Mouse (Mus musculus) liver, embryonic 15.5 days (tissue): ENCODE data around the gene Ccr6. TPM values are rescaled to one million over a fixed set of nuclear protein-coding genes. Genes with fewer than 3 reads are reported as not detected.

ENCODE experiments used
- ATAC-seq: fragments of 200-750 bp; cut with Nextera tagmentation; 2 replicates; pipeline ENCODE4 v1.8.0; 2017; ENCODE audit warnings: moderate number of reproducible peaks, mild to moderate bottlenecking, moderate library complexity; ENCODE audit not compliant: insufficient read depth
- H3K27ac ChIP-seq: fragments of 300-500 bp; sonication (generic); replicated peaks from 2 replicates; pipeline ENCODE4 v1.5.1; 2015; ENCODE audit warnings: mild to moderate bottlenecking, inconsistent platforms
- H3K27me3 ChIP-seq: fragments of 300-500 bp; sonication (generic); 2 replicates; pipeline ENCODE4 v1.6.1; 2015; ENCODE audit warnings: mild to moderate bottlenecking, inconsistent platforms
- H3K36me3 ChIP-seq: fragments of 300-500 bp; sonication (generic); replicated peaks from 2 replicates; pipeline ENCODE4 v1.6.1; 2015; ENCODE audit warnings: moderate library complexity, mild to moderate bottlenecking, inconsistent platforms
- H3K4me1 ChIP-seq: fragments of 300-500 bp; sonication (generic); replicated peaks from 2 replicates; pipeline ENCODE4 v1.6.1; 2015; ENCODE audit warnings: inconsistent platforms
- H3K4me2 ChIP-seq: fragments of 300-500 bp; sonication (generic); 2 replicates; pipeline ENCODE4 v1.6.1; 2015; ENCODE audit warnings: moderate library complexity, mild to moderate bottlenecking, inconsistent platforms
- H3K4me3 ChIP-seq: fragments of 300-500 bp; sonication (generic); replicated peaks from 2 replicates; pipeline ENCODE4 v1.5.1; 2015; ENCODE audit warnings: mild to moderate bottlenecking, inconsistent platforms
- H3K9ac ChIP-seq: fragments of 300-500 bp; sonication (generic); 2 replicates; pipeline ENCODE4 v1.6.1; 2015; ENCODE audit warnings: moderate library complexity, mild to moderate bottlenecking, inconsistent platforms
- H3K9me3 ChIP-seq: fragments of 300-500 bp; sonication (generic); replicated peaks from 2 replicates; pipeline ENCODE4 v1.6.1; 2016; ENCODE audit warnings: inconsistent platforms
- WGBS: fragments of 180-500 bp; shearing (Covaris S2); methylation state at CpG from one replicate; pipeline ENCODE4 v1.1.7; 2015; ENCODE audit warnings: mixed read lengths; ENCODE audit not compliant: insufficient replicate concordance; 5-methylcytosine and 5-hydroxymethylcytosine counted together
- polyA plus RNA-seq: library from polyadenylated mRNA; unstranded; fragments of >200 nt; fragmentation: Nextera tagmentation; extraction: Ambion mirVana; gene quantifications from 2 replicates; pipeline ENCODE4 v1.2.1, GENCODE M21; 2015

The Ccr6 gene
- polyA plus RNA-seq, 1 experiment from 2014 or later = not detected

DNA sequence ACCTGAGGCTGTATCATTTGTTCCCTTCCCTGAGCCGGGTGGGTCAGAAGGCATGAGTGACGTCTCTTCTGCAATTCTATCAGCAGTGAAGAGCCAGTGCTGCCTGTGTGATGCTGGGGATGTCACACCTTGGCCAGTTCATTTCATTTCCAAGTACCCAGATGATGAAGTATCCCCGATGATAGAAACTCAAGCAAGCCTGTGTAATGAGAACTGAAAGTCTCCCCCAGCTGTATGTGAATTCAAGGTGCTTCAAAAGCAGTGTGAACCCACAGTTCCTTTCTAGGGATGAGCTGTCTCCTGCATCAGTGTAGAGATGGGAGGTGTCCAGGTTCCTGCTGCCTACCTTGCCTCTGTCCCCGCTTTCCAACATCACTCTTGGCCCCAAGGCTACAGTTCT lies 1.3 kb upstream of the Ccr6 start:
- H3K9me3 ChIP-seq = no peaks in the 10 kb centered on the region
- no peaks in the 10 kb centered on the region for H3K36me3 ChIP-seq
- no peaks in the 10 kb centered on the region for H3K27me3 ChIP-seq
- ATAC-seq = no peak
- H3K9ac ChIP-seq = no peak overlapping the region
- 50% methylated on average over 4 of the region's 4 CpGs for WGBS
- no peak overlapping the region for H3K4me2 ChIP-seq
- no peak overlapping the region for H3K4me3 ChIP-seq
- no peak overlapping the region for H3K27ac ChIP-seq
- no peaks in the 10 kb centered on the region for H3K4me1 ChIP-seq

- no peaks in the 10 kb centered on the region for H3K36me3 ChIP-seq
- no peak overlapping the region for H3K4me2 ChIP-seq
- H3K4me1 ChIP-seq = no peaks in the 10 kb centered on the region
- H3K27me3 ChIP-seq = no peaks in the 10 kb centered on the region
- WGBS = 48% methylated on average over 15 of the region's 15 CpGs
- H3K9me3 ChIP-seq = no peaks in the 10 kb centered on the region
- H3K4me3 ChIP-seq = no peak overlapping the region
- no peak overlapping the region for H3K9ac ChIP-seq
- ATAC-seq = no peak
- H3K27ac ChIP-seq = no peak overlapping the region
Observed at GRCm38 (mm10) chr17:8238012-8238710, 2.3 kb downstream of the Ccr6 start.

DNA sequence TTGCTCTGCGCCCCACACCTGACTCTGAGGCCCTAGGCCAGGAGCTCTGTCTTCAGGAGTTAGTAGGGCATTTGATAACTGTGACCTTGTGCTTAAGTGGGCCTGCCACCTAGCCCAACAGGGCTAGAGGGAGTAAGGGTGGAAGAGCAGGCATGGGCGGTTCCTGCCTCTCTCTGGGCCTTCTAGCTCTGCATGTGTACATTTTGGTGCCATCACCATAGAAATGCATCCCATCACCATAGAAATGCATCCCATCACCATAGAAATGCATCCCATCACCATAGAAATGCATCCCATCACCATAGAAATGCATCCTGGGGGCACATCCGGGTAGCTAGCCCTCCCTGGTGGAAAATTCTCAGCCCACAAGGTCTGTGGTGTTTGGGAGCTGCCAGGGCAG lies 3.7 kb downstream of the Ccr6 start:
- no peak for ATAC-seq
- Histone ChIP-seq H3K9ac (no peak overlapping the region), H3K36me3 (no peaks in the 10 kb centered on the region), H3K4me3 (no peak overlapping the region), H3K9me3 (no peaks in the 10 kb centered on the region), H3K27me3 (no peaks in the 10 kb centered on the region), H3K27ac (no peak overlapping the region), H3K4me1 (no peaks in the 10 kb centered on the region), H3K4me2 (no peak overlapping the region)
- 50% methylated on average over 3 of the region's 3 CpGs for WGBS

DNA sequence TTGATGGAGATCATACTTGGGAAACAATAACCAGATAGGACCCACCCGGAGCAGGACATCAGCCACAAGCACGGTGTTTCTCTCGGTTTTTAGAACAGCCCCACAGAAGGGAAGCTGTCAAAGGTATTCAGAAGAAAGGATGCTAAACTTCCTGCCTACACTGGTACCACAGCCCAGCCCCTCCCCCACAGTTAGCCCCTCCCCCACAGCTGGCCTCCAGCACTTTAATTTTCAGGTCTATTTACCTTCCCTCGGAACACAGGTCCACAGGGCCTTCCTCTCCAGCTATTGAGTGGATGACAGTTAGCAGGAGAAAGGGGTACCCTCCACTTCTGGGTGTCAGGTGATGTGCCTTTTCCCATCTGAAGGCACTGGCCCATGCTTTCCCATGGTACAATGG lies 4.7 kb downstream of the Ccr6 start:
- Histone ChIP-seq H3K9ac (no peak overlapping the region), H3K4me3 (no peak overlapping the region), H3K9me3 (no peaks in the 10 kb centered on the region), H3K36me3 (no peaks in the 10 kb centered on the region), H3K4me2 (no peak overlapping the region), H3K4me1 (no peaks in the 10 kb centered on the region), H3K27me3 (no peaks in the 10 kb centered on the region), H3K27ac (no peak overlapping the region)
- WGBS = 43% methylated on average over 4 of the region's 4 CpGs
- ATAC-seq = no peak

DNA sequence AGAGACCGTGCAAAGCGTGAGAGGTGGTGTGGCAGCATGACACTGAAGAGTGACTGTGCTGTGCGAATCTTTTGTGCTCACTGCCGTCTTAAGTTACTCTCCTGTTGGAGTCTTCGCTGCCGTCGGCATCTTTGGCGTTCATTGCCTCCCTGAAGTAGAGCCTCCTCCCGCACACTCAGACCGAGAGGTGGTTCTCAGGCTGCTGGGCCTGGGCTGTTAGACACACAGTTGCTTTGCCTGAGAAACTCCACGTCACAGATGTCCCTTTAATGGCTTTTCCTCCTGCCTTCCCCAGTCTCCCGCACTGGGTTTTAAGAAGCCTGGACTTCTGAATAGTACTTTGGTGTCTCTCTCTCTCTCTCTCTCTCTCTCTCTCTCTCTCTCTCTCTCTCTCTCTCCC lies 5.8 kb downstream of the Ccr6 start:
- no peak overlapping the region for H3K27ac ChIP-seq
- no peaks in the 10 kb centered on the region for H3K4me1 ChIP-seq
- no peaks in the 10 kb centered on the region for H3K27me3 ChIP-seq
- H3K4me3 ChIP-seq = no peak overlapping the region
- H3K9me3 ChIP-seq = no peaks in the 10 kb centered on the region
- ATAC-seq = no peak
- H3K9ac ChIP-seq = no peak overlapping the region
- WGBS = 68% methylated on average over 12 of the region's 12 CpGs
- no peak overlapping the region for H3K4me2 ChIP-seq
- H3K36me3 ChIP-seq = no peaks in the 10 kb centered on the region

- Histone ChIP-seq H3K36me3 (no peaks in the 10 kb centered on the region), H3K4me2 (no peak overlapping the region), H3K4me3 (no peak overlapping the region), H3K9me3 (no peaks in the 10 kb centered on the region), H3K9ac (no peak overlapping the region), H3K27ac (no peak overlapping the region), H3K4me1 (no peaks in the 10 kb centered on the region), H3K27me3 (no peaks in the 10 kb centered on the region)
- 61% methylated on average over 11 of the region's 11 CpGs for WGBS
- no peak for ATAC-seq
Observed at GRCm38 (mm10) chr17:8242186-8242585, 6.3 kb downstream of the Ccr6 start.

DNA sequence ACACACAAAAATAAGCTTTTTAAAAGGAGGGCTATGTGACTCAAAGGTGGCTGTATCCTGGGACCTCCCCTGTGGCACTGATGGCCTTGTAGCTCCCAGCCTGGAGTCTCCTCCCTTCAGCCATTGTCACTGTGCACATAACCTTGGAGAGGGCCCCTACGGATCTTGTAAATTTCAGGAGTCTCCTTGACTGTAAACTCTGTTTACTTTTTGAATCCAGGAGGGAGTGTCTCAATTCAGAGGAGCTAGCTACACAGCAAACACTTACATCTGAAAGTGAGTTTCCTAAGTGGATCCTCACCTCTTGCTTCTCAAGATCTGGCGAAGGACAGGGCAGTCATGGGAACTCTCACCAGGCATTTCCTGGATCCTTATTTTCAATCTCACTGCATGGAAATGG lies 8.3 kb downstream of the Ccr6 start:
- Histone ChIP-seq H3K4me3 (no peak overlapping the region), H3K9ac (no peak overlapping the region), H3K4me1 (no peaks in the 10 kb centered on the region), H3K27me3 (no peaks in the 10 kb centered on the region), H3K9me3 (no peaks in the 10 kb centered on the region), H3K36me3 (no peaks in the 10 kb centered on the region), H3K27ac (no peak overlapping the region), H3K4me2 (no peak overlapping the region)
- 60% methylated on average over 2 of the region's 2 CpGs for WGBS
- no peak for ATAC-seq

DNA sequence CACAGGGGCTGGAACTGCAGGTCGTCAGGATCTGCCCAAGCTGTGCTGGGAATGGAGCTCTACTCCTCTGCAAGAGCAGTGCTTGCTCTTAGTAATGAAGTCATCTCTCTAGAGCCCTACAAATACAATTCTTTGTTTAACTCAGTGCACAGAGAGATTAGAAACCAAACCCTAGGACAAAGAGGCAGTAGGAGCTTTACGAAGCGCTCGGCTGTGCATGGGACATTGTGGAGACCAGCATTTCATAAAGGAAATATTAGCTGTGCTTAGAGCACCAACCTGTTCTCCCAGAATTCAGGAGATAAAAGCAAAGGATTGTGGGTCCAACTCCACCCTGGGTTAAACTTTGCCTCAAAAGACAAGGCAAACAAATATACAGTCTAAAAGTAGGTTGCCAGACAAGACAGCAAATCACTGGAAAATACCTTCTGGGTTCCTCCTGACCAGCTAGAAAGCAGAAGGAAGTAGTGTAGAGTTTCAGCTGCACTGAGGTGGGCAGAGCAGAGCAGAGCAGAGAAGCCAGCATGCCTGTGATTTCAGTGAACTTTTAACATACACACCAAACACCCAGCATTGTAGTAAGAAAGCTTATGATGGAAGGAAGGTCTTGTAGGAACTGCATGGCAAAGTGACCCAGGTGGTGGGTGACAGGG lies 10.4 kb downstream of the Ccr6 start:
- Histone ChIP-seq H3K27me3 (no peaks in the 10 kb centered on the region; the same call in 1 of the 2 replicates), H3K4me2 (no peak overlapping the region), H3K4me3 (no peak overlapping the region), H3K4me1 (no peaks in the 10 kb centered on the region), H3K9me3 (no peaks in the 10 kb centered on the region), H3K36me3 (no peaks in the 10 kb centered on the region), H3K27ac (no peak overlapping the region), H3K9ac (no peak overlapping the region)
- WGBS = 66% methylated on average over 4 of the region's 4 CpGs
- ATAC-seq = no peak

DNA sequence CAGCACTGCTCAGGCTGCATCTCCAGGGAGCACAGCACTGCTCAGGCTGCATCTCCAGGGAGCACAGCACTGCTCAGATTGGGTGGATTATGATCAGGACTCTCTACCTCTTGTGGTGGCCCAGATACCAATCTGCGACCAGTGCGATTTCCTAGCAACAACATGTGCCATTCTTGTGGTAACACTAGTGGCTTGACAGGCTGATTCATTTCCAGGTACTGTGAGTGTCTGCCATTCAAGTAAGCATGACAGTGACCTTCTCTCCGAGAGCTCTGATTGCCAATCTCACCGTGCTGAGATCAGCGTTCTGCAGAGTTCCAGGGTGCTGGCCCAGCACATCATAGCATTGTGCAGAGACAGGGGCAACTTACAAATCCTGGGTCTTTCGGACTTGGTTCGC lies 15.9 kb downstream of the Ccr6 start:
- WGBS = 73% methylated on average over 7 of the region's 7 CpGs
- ATAC-seq = no peak
- Histone ChIP-seq H3K4me1 (no peaks in the 10 kb centered on the region), H3K36me3 (no peaks in the 10 kb centered on the region), H3K9me3 (no peaks in the 10 kb centered on the region), H3K9ac (no peak overlapping the region), H3K4me2 (no peak overlapping the region), H3K27ac (no peak overlapping the region), H3K27me3 (no peaks in the 10 kb centered on the region; the same call in 1 of the 2 replicates), H3K4me3 (no peak overlapping the region)

GRCm38 (mm10) chr17:8254268-8254667 lies 18.4 kb downstream of the Ccr6 start:
- no peaks in the 10 kb centered on the region for H3K9me3 ChIP-seq
- no peaks in the 10 kb centered on the region for H3K4me1 ChIP-seq
- no peaks in the 10 kb centered on the region; the same call in 1 of the 2 replicates for H3K27me3 ChIP-seq
- H3K4me3 ChIP-seq = no peak overlapping the region
- H3K4me2 ChIP-seq = no peak overlapping the region
- no peak overlapping the region for H3K9ac ChIP-seq
- H3K36me3 ChIP-seq = no peaks in the 10 kb centered on the region
- no peak overlapping the region for H3K27ac ChIP-seq
- ATAC-seq = no peak

GRCm38 (mm10) chr17:8254914-8255313 lies 19.1 kb downstream of the Ccr6 start:
- ATAC-seq = no peak
- H3K4me1 ChIP-seq = no peaks in the 10 kb centered on the region
- H3K27me3 ChIP-seq = no peaks in the 10 kb centered on the region; the same call in 1 of the 2 replicates
- no peaks in the 10 kb centered on the region for H3K36me3 ChIP-seq
- WGBS = 44% methylated on average over 3 of the region's 3 CpGs
- H3K4me2 ChIP-seq = no peak overlapping the region
- H3K9ac ChIP-seq = no peak overlapping the region
- H3K4me3 ChIP-seq = no peak overlapping the region
- H3K9me3 ChIP-seq = no peaks in the 10 kb centered on the region
- no peak overlapping the region for H3K27ac ChIP-seq

DNA sequence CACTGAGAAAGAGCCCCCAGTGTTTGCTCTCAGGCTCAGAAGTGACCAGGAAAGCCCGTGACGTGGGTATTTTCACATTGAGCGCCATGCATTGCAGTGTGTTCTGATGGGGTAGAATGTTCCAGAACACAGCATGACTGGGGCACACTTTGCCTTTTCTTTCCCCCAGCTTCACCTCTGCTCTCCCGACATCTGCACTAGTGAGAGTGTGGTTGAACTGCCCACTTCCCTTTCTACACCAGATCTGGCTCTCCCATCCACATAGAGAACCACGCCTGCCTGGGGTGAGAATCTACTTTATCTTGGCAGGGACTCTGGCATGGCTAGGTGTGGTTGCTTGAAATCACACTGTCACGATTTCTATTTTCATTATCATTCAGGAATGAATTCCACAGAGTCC lies 19.7 kb downstream of the Ccr6 start:
- ATAC-seq = no peak
- Histone ChIP-seq H3K27ac (no peak overlapping the region), H3K4me2 (no peak overlapping the region), H3K9ac (no peak overlapping the region), H3K27me3 (no peaks in the 10 kb centered on the region; the same call in 1 of the 2 replicates), H3K4me3 (no peak overlapping the region), H3K4me1 (no peaks in the 10 kb centered on the region), H3K9me3 (no peaks in the 10 kb centered on the region), H3K36me3 (no peaks in the 10 kb centered on the region)
- WGBS = 33% methylated on average over 6 of the region's 6 CpGs
